Mouse (Mus musculus) heart, adult 2 months (tissue): ENCODE data around the gene Ttl.

ENCODE experiments used
- CTCF ChIP-seq: fragments of 200-600 bp; IDR thresholded peaks from 2 replicates; pipeline ENCODE4 v1.8.1; 2022; ENCODE audit warnings: antibody characterized with exemption, mild to moderate bottlenecking, moderate library complexity
- POLR2A ChIP-seq: fragments of 200-500 bp; IDR thresholded peaks from 2 replicates; pipeline ENCODE4 v1.6.1; 2011; ENCODE audit warnings: mild to moderate bottlenecking, low read depth, low read length, control low read depth; ENCODE audit not compliant: insufficient read depth

DNA sequence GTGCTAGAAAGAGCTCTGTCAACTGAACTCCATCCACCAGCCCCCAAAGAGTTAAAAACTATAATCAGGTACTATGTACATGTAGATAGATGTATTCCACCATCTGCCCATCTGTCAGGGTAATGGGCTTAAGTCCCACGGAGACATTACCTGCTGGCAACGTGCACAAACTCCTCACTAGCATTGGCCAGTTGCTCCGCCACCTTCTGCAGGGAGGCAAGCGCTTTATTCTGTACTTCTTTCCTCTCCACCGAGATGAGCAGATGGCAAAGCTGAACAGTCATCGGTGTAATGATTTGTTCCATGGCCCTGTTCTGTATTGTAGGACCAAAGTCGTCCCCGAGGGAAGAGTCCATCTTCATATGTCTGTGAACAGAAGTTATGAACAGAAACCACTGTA, 17.9 kb upstream of the Ttl start, which contains the start of gene Vinac1:
- TF ChIP-seq POLR2A: no peak
- no peak for TF ChIP-seq CTCF
